Mouse (Mus musculus): ENCODE results near the gene Lcn10. TPM values are rescaled to one million over a fixed set of nuclear protein-coding genes. Genes with fewer than 3 reads are reported as not detected.
"Not testable (repeated sequence)": the region's sequence is repeated elsewhere in the genome, so short reads cannot be mapped to it uniquely, and the experiment has no call there.

Gene Lcn10
- total RNA-seq, 2 experiments from 2014 or later, result not detected

DNA sequence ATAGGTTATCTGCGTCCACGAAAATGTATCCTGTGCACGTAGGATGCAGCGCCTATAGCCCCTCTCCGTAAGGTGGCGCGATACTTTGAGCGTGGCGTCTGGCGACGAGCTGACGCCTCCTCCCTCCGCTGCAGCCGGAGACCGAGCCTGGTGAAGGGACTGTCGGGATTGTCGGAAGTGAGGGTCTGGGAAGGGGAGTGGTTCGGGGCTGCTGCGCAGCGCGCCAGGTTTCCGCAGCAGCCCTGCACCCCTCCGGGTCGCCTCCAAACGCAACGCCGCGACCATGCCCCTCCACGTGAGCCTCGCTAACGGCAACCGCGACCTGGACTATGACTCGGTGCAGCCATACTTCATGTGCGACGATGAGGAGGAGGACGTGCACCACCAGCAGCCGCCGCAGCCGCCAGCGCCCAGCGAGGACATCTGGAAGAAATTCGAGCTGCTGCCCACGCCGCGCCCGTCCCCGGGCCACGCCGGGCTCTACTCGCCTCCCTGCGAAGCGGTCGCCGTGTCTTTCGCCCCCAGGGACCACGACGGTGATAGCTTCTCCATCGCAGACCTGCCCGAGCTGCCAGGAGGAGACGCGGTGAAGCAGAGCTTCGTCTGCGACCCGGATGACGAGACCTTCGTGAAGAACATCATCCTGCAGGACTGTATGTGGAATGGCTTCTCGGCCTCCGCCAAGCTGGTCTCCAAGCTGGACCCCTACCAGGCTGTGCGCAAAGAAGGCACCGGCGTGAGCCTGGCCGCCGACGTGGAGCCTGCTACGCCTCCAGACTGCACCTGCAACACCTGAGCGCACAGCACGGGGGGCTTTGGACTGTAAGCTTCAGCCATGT is 24.3 kb downstream of the Lcn10 start, which contains the start of gene Bmyc:
Bmyc (plus strand) TSS at position 97 of the 839 bp plus-strand sequence.
- DNase-seq (ENCODE audit: low spot score in 2 of 2), result peak; percentile 76 to 86

DNA sequence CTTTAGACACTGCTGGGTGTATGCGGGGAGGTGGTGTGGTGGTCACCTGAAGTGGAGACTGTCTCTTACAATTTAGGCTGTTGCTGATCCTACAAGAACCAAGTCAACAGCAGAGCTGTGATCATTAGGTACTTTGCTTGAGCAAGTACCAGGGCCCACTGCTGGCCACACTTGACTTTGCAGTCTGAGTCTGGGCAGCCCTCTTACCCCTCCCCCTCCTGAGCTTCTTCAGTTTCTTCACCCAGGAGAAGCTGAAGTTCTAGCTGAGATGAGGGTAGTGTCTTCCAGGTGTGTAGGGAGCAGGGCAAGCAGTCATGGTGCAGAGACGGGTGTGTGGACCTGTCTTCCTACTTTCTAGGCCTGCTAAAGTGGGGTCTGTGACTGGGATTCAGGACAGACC is 25.6 kb downstream of the Lcn10 start:
- DNase-seq (ENCODE audit: low spot score in 2 of 2), result peak; percentile 45 to 57

DNA sequence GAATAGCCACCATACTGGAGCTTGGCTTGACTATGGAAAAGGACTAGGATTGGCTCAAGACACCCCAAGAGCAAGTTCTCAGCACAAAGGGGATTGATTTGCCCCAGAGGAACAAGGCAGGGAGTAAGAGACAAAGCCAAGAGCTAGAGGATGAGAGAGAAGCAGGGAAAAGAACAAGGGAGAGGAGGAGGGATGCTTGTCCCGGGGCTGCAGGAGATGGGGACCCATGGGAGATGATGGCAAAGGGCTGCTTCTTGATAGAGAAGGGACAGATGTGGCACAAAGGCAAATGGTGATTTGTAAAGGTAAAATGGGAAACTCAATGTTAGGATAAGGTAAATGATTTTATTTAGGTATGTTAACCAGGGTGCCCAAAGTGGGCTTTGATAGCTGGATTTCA is 26.5 kb downstream of the Lcn10 start:
- not testable (repeated sequence) for DNase-seq (ENCODE audit: low spot score in 2 of 2)

DNA sequence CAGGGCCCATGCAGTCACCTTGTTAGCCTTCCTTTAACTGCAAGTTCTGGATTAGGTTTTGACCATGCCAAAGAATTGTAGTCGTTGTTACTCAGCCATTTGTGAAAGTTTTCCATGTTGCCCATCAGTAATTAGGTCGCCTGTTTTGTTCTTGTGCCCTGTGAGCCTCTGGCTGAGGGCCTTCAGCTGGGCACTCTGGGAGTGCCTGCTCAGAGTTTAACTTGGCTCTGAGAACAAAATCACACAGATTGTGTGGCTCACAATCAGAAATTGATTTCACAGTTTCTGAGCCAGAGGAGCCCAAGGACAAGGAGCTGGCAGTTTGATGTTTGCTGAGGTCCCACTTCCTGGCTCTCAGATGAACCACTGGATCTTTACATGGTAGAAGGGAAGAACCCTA is 27.3 kb downstream of the Lcn10 start:
- not testable (repeated sequence) for DNase-seq (ENCODE audit: low spot score in 2 of 2)

- DNase-seq (ENCODE audit: low spot score in 2 of 2), result not testable (repeated sequence)
Measured at GRCm38 (mm10) chr2:25711641-25712040, 29.1 kb downstream of the Lcn10 start.

GRCm38 (mm10) chr2:25717222-25717621 is 34.7 kb downstream of the Lcn10 start:
- DNase-seq (ENCODE audit: low spot score in 2 of 2), result no peak

DNA sequence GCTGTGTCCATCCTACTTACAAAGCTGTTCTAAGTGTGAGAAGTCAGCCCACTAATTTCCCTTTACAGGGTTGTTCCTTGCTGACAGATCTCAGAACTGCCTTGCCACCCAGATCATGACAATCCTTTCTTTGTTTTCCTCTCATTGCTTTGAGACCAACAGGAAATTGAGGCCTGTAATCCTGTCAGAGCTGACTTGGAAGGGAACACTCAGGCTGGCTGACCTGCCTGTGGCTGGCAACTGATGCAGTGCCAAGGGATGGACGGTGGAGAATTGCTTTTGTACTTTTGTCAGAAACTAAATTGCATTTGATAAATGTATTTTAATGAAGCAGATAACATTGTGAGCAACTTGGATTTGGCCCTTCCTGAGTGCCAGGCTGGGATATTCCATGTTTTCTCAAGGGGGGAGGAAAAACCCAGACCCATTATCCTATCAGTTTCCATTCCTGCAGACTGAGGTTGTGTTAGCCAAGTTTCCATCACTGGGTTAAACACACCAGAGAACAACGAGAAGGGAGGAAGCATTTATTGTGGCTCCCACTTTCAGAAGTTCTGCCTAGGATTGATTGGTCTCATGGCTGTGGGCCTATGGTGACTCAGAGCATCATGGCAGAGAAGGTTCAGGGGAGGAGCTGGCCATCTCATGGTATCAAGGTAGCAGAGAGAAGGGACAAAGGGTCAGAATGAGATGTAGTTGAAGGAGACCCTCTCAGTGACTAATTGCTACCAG is 50.8 kb downstream of the Lcn10 start:
- DNase-seq (ENCODE audit: low spot score in 2 of 2), result no peak

Other genes with a start within 250 kb of the Lcn10 start
- under 1 TPM in 1 of 2 experiments, not detected in 1; 0.60 TPM for gene Clic3, start 225.9 kb upstream of the Lcn10 start, total RNA-seq (2021)
- gene Paxx, start 221.6 kb upstream of the Lcn10 start, total RNA-seq (2021), result 10 to 100 TPM; 56.1 to 68.6 TPM
- gene Ptgds, start 212.7 kb upstream of the Lcn10 start, total RNA-seq (2021), result 100 to 1,000 TPM; 257 to 743 TPM
- gene Lcn12, start 188.8 kb upstream of the Lcn10 start, total RNA-seq (2021), result not detected
- 100 to 1,000 TPM; 132 to 140 TPM for gene Fbxw5, start 182.0 kb upstream of the Lcn10 start, total RNA-seq (2021)
- gene C8g, start 181.0 kb upstream of the Lcn10 start, total RNA-seq (2021), result 1 to 10 TPM; 1.5 to 1.9 TPM
- 10 to 100 TPM in 1 of 2 experiments, 1 to 10 TPM in 1; 9.0 to 10.5 TPM for gene Traf2, start 135.8 kb upstream of the Lcn10 start, total RNA-seq (2021)
- gene Edf1, start 124.9 kb upstream of the Lcn10 start, total RNA-seq (2021), result 100 to 1,000 TPM; 232 to 242 TPM
- 1 to 10 TPM; 1.0 to 5.4 TPM for gene Mamdc4, start 107.9 kb upstream of the Lcn10 start, total RNA-seq (2021)
- gene Phpt1, start 107.5 kb upstream of the Lcn10 start, total RNA-seq (2021), result 10 to 100 TPM; 94.5 to 99.8 TPM
- 10 to 100 TPM; 82.7 to 84.8 TPM for gene Ajm1, start 101.0 kb upstream of the Lcn10 start, total RNA-seq (2021)
- gene Rabl6, start 74.2 kb upstream of the Lcn10 start, total RNA-seq (2021), result 10 to 100 TPM; 84.7 to 96.9 TPM
- gene Ccdc183, start 65.0 kb upstream of the Lcn10 start, total RNA-seq (2021), result not detected
- 10 to 100 TPM; 19.9 to 21.1 TPM for gene Tmem141, start 60.7 kb upstream of the Lcn10 start, total RNA-seq (2021)
- 1 to 10 TPM; 1.1 to 1.4 TPM for gene Fcna, start 54.7 kb upstream of the Lcn10 start, total RNA-seq (2021)
- not detected for gene Lcn8, start 29.6 kb upstream of the Lcn10 start, total RNA-seq (2021)
- gene Lcn5, start 24.8 kb upstream of the Lcn10 start, total RNA-seq (2021), result not detected
- gene Lcn6, start 5.9 kb upstream of the Lcn10 start, total RNA-seq (2021), result not detected
- not detected for gene Obp2a, start 17.3 kb downstream of the Lcn10 start, total RNA-seq (2021)
- gene Bmyc, start 24.0 kb downstream of the Lcn10 start, total RNA-seq (2021), result 10 to 100 TPM; 91.7 to 98.0 TPM
- not detected for gene Obp2b, start 54.3 kb downstream of the Lcn10 start, total RNA-seq (2021)
- not detected for gene Lcn3, start 82.8 kb downstream of the Lcn10 start, total RNA-seq (2021)
- not detected for gene Lcn11, start 94.3 kb downstream of the Lcn10 start, total RNA-seq (2021)
- not detected for gene Gm13539, start 99.5 kb downstream of the Lcn10 start, total RNA-seq (2021)
- gene Glt6d1, start 133.1 kb downstream of the Lcn10 start, total RNA-seq (2021), result not detected
- not detected for gene Lcn9, start 140.4 kb downstream of the Lcn10 start, total RNA-seq (2021)
- gene Sohlh1, start 164.5 kb downstream of the Lcn10 start, total RNA-seq (2021), result not detected
- 10 to 100 TPM; 57.3 to 59.7 TPM for gene Kcnt1, start 181.0 kb downstream of the Lcn10 start, total RNA-seq (2021)